Mouse (Mus musculus) CH12.LX (cell line): ENCODE measurements around the gene Ncoa6.

Experiments
- CTCF ChIP-seq, 2 experiments: IDR thresholded peaks in 1 of 2; conservative IDR thresholded peaks in 1 of 2; 2 replicates each; pipeline ENCODE4 v1.5.1; 2011 to 2012; ENCODE audit warnings: low read depth in 2 of 2, low read length in 2 of 2, improper control_type of control experiment in 1 of 2, inconsistent platforms in 1 of 2, mild to moderate bottlenecking in 1 of 2, moderate library complexity in 1 of 2
- EP300 ChIP-seq: IDR thresholded peaks from 2 replicates; pipeline ENCODE4 v1.6.1; 2011; ENCODE audit warnings: low read length, improper control_type of control experiment
- MEF2A ChIP-seq: IDR thresholded peaks from 2 replicates; pipeline ENCODE4 v1.6.1; 2014; ENCODE audit warnings: low read depth, mild to moderate bottlenecking, inconsistent platforms, low read length, improper control_type of control experiment, borderline replicate concordance
- ZC3H11A ChIP-seq: IDR thresholded peaks from 2 replicates; pipeline ENCODE4 v1.6.1; 2012; ENCODE audit warnings: low read depth, mild to moderate bottlenecking, inconsistent platforms, low read length, improper control_type of control experiment

DNA sequence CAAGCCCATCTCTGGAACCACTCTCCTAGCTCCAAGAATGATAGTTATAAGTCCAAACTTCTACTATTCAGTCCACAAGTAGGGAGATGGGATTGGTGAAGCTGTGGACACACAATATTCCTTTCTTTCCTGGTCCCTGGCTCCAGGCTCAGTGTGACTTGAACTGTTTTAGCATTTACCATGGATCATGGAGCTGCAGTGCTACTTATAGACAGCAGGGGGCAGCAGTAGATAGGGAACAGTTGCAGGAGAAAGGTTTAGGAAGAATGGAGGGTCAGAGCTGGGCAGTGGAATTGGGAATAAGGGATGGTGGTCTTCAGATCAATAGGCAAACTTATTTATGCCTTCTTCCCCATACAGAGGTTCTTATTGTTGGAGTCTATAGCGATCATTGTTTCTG is 42.2 kb upstream of the Ncoa6 start:
- peak; percentile 67; the same call in 1 of the 2 replicates for TF ChIP-seq ZC3H11A
- no peak for TF ChIP-seq MEF2A
- no peak for TF ChIP-seq EP300
- TF ChIP-seq CTCF (conservative IDR thresholded peaks at IDR 0.05 in 1 of 2, IDR thresholded peaks at IDR 0.05 in 1 of 2; ENCODE audit: low read depth in 2 of 2, low read length in 2 of 2) = peak; percentile 95 to 96
